Mouse (Mus musculus) testis, adult 2 months (tissue): ENCODE results near the gene Fbxo27.

Source experiments
- CTCF ChIP-seq: fragments of 200-500 bp; IDR thresholded peaks from 2 replicates; pipeline ENCODE4 v1.5.1; 2012; ENCODE audit warnings: low read depth, mild to moderate bottlenecking, inconsistent platforms, low read length, moderate library complexity; ENCODE audit not compliant: control insufficient read depth, insufficient read depth, insufficient replicate concordance
- POLR2A ChIP-seq: fragments of 200-500 bp; IDR thresholded peaks from 2 replicates; pipeline ENCODE4 v1.6.1; 2012; ENCODE audit warnings: low read depth, mild to moderate bottlenecking, inconsistent platforms, low read length, moderate library complexity; ENCODE audit not compliant: control insufficient read depth

DNA sequence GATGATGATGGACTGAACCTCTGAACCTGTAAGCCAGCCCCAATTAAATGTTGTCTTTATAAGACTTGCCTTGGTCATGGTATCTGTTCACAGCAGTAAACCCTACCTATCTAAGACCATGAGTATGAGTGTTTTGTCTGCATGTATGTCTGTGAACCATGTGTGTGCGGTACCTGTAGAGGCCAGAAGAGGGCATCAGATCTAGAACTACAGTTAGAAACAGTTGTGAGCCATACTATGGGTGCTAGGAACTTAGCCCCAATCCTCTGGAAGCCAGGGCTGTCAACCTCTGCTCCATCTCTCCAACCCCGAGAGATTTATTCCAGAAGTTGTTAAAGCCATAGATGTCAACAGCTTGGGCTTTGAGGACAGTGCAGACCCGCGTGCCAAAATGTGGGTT, 7.6 kb downstream of the Fbxo27 start:
- TF ChIP-seq POLR2A (no peak), CTCF (no peak)
